Mouse (Mus musculus) liver, embryonic 11.5 days (tissue): ENCODE measurements around the gene Mid1. TPM values are rescaled to one million over a fixed set of nuclear protein-coding genes. Genes with fewer than 3 reads are reported as not detected.
"Not testable (repeated sequence)": the region's sequence is repeated elsewhere in the genome, so short reads cannot be mapped to it uniquely, and the experiment has no call there.

ENCODE experiments used
- ATAC-seq: fragments of 200-750 bp; cut with Nextera tagmentation; replicated peaks from 2 replicates; pipeline ENCODE4 v1.8.0; 2017; ENCODE audit warnings: moderate number of reproducible peaks, mild to moderate bottlenecking, moderate TSS enrichment, moderate library complexity; ENCODE audit not compliant: low FRiP score
- DNase-seq: peaks from one replicate; pipeline ENCODE4 v3.0.0-alpha.2; 2017; ENCODE audit warnings: low spot score
- H3K27ac ChIP-seq: fragments of 300-500 bp; sonication (generic); 2 replicates; pipeline ENCODE4 v1.5.1; 2014; ENCODE audit warnings: mild to moderate bottlenecking, low read depth, low read length, control low read depth
- H3K27me3 ChIP-seq: fragments of 300-500 bp; sonication (generic); replicated peaks from 2 replicates; pipeline ENCODE4 v1.6.1; 2014; ENCODE audit warnings: low read length, mixed read lengths; ENCODE audit not compliant: control insufficient read depth, insufficient read depth
- H3K36me3 ChIP-seq: fragments of 300-500 bp; sonication (generic); 2 replicates; pipeline ENCODE4 v1.6.1; 2014; ENCODE audit warnings: mild to moderate bottlenecking, low read length, moderate library complexity, mixed read lengths; ENCODE audit not compliant: control insufficient read depth, insufficient read depth
- H3K4me1 ChIP-seq: fragments of 300-500 bp; sonication (generic); replicated peaks from 2 replicates; pipeline ENCODE4 v1.6.1; 2014; ENCODE audit warnings: low read length, mixed read lengths; ENCODE audit not compliant: control insufficient read depth, insufficient read depth
- H3K4me2 ChIP-seq: fragments of 300-500 bp; sonication (generic); 2 replicates; pipeline ENCODE4 v1.6.1; 2014; ENCODE audit warnings: mild to moderate bottlenecking, control low read depth, moderate library complexity
- H3K4me3 ChIP-seq: fragments of 300-500 bp; sonication (generic); 2 replicates; pipeline ENCODE4 v1.5.1; 2014; ENCODE audit warnings: low read depth, low read length, control low read depth
- H3K9ac ChIP-seq: fragments of 300-500 bp; sonication (generic); 2 replicates; pipeline ENCODE4 v1.6.1; 2014; ENCODE audit warnings: low read depth, low read length, control low read depth
- H3K9me3 ChIP-seq: fragments of 300-500 bp; sonication (generic); 2 replicates; pipeline ENCODE4 v1.6.1; 2016; ENCODE audit warnings: low read length, inconsistent platforms, mixed read lengths; ENCODE audit not compliant: control insufficient read depth
- WGBS: fragments of 180-500 bp; shearing (Covaris S2); extraction: QIAGEN DNeasy Blood & Tissue Kit; methylation state at CpG from one replicate; pipeline ENCODE4 v1.1.7; 2014; 5-methylcytosine and 5-hydroxymethylcytosine counted together
- polyA plus RNA-seq: library from polyadenylated mRNA; unstranded; fragments of >200 nt; fragmentation: Nextera tagmentation; extraction: Ambion mirVana; gene quantifications from 2 replicates; pipeline ENCODE4 v1.2.1, GENCODE M21; 2014

Mid1 gene
- polyA plus RNA-seq, 1 experiment from 2014 or later: 6.7 TPM

DNA sequence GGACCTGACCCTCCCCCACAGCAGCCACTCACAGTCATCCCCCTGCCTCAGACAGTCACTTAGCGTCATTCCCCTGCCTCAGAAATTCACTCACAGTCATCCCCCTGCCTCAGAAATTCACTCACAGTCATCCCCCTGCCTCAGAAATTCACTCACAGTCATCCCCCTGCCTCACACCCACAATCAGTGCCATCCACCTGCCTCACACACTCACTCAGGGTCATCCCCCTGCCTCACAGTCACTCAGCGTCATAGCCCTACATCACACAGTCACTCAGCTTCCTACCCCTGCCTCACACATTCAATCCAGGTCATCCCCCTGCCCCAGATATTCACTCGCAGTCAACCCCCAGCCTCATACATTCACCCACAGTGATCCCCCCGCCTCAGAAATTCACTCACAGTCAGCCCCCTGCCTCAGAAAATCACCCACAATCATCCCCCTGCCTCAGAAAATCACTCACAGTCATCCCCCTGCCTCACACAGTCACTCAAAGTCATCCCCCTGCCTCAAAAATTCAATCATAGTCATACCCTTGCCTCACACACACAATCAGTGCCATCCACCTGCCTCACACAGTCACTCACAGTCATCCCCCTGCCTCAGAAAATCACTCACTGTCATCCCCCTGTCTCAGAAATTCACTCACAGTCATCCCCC lies 313.7 kb downstream of the Mid1 start:
- WGBS: 0% methylated on average over 2 of the region's 4 CpGs
- not testable (repeated sequence) for H3K27ac ChIP-seq, H3K9ac ChIP-seq, H3K4me2 ChIP-seq, ATAC-seq, H3K4me1 ChIP-seq, DNase-seq, H3K27me3 ChIP-seq, H3K4me3 ChIP-seq, H3K36me3 ChIP-seq
- peaks cover 16% of the 10 kb centered on the region for H3K9me3 ChIP-seq

DNA sequence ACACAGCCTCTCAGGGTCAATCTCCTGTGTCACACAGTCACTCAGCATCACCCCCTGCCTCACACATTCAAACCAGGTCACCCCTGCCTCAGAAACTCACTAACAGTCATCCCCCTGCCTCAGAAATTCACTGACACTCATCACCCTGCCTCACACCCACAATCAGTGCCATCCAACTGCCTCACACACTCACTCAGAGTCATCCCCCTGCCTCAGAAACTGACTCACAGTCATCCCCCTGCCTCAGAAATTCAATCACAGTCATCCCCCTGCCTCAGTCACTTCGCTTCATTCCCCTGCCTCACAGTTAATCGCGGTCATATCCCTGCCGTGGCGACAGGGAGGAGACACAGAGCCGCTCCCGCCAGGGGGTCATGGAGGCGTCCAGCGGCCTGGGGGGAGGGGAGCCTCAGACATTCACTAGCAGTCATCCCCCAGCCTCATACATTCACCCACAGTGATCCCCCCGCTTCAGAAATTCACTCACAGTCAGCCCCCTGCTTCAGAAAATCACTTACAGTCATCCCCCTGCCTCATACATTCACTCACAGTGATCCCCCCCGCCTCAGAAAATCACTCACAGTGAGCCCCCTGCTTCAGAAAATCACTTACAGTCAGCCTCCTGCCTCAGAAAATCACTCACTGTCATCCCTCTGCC lies 314.4 kb downstream of the Mid1 start:
- peak; percentile 32 for DNase-seq
- H3K36me3 ChIP-seq, H3K27ac ChIP-seq, ATAC-seq, H3K4me3 ChIP-seq, H3K4me2 ChIP-seq, H3K27me3 ChIP-seq, H3K9ac ChIP-seq, H3K4me1 ChIP-seq: not testable (repeated sequence)
- WGBS: 37% methylated on average over 8 of the region's 11 CpGs
- peaks cover 20% of the 10 kb centered on the region for H3K9me3 ChIP-seq

DNA sequence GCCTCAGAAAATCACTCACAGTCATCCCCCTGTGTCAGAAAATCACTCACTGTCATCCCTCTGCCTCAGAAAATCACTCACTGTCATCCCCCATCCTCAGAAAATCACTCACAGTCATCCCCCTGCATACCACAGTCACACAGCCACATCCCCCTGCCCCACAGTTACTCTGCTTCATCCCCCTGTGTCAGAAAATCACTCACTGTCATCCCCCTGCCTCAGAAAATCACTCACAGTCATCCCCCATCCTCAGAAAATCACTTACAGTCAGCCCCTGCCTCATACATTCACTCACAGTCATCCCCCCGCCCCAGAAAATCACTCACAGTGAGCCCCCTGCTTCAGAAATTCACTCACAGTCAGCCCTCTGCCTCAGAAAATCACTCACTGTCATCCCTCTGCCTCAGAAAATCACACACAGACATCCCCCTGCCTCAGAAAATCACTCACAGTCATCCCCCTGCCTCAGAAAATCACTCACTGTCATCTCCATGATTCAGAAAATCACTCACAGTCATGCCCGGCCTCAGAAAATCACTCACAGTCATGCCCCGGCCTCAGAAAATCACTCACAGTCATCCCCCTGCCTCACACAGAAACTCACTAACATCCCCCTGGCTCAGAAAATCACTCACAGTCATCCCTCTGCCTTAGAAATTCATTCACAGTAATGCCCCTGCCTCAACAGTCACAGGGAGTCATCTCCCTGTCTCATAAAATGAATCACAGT lies 315.1 kb downstream of the Mid1 start:
- not testable (repeated sequence) for ATAC-seq, H3K4me3 ChIP-seq, H3K36me3 ChIP-seq, H3K9ac ChIP-seq, H3K27ac ChIP-seq, H3K27me3 ChIP-seq, H3K4me1 ChIP-seq, DNase-seq, H3K4me2 ChIP-seq
- WGBS: no CpG with 5 or more reads among the region's 3 CpGs
- peaks cover 16% of the 10 kb centered on the region for H3K9me3 ChIP-seq

DNA sequence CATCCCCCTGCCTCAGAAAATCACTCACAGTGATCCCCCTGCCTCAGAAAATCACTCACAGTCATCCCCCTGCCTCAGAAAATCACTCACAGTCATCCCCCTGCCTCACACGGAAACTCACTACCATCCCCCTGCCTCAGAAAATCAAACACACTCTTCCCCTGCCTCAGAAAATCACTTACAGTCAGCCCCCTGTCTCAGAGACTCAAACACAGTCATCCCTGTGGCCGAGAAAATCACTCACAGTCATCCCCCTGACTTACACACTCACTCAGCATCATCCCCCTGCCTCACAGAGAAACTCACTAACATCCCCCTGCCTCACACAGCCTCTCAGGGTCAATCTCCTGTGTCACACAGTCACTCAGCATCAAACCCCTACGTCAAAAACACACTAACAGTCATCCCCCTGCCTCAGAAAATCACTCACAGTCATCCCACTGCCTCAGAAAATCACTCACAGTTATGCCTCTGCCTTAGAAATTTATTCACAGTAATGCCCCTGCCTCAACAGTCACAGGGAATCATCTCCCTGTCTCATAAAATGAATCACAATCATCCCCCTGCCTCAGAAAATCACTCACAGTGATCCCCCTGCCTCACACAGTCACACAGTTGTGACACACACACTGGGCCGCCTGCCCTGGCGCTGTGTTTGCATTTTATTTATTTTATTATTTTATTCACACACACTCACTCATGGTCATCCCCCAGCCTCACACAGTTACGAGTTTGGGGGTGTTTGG lies 315.8 kb downstream of the Mid1 start:
- not testable (repeated sequence) for H3K4me1 ChIP-seq, H3K27me3 ChIP-seq, H3K4me2 ChIP-seq, ATAC-seq, H3K27ac ChIP-seq, H3K9ac ChIP-seq, H3K4me3 ChIP-seq, H3K36me3 ChIP-seq
- DNase-seq: peak; percentile 18
- 41% methylated on average over 6 of the region's 6 CpGs for WGBS
- peaks cover 14% of the 10 kb centered on the region for H3K9me3 ChIP-seq

DNA sequence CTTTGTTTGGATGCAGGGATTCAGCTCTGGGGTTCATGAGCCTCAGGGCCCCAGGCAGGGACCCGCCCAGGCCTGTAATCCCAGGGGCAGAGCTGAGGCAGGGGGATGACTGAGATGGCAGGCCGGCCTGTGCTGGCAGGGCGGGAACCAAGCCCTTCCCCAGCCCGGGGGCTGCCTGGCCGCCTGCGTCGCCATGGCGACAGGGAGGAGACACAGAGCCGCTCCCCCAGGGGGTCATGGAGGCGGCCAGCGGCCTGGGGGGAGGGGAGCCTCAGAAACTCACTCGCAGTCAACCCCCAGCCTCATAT lies 316.3 kb downstream of the Mid1 start:
- H3K27me3 ChIP-seq, H3K4me2 ChIP-seq, DNase-seq, H3K4me1 ChIP-seq, H3K36me3 ChIP-seq, H3K9ac ChIP-seq, H3K27ac ChIP-seq, ATAC-seq, H3K4me3 ChIP-seq: not testable (repeated sequence)
- peaks cover 15% of the 10 kb centered on the region for H3K9me3 ChIP-seq
- WGBS: 39% methylated on average over 7 of the region's 12 CpGs

DNA sequence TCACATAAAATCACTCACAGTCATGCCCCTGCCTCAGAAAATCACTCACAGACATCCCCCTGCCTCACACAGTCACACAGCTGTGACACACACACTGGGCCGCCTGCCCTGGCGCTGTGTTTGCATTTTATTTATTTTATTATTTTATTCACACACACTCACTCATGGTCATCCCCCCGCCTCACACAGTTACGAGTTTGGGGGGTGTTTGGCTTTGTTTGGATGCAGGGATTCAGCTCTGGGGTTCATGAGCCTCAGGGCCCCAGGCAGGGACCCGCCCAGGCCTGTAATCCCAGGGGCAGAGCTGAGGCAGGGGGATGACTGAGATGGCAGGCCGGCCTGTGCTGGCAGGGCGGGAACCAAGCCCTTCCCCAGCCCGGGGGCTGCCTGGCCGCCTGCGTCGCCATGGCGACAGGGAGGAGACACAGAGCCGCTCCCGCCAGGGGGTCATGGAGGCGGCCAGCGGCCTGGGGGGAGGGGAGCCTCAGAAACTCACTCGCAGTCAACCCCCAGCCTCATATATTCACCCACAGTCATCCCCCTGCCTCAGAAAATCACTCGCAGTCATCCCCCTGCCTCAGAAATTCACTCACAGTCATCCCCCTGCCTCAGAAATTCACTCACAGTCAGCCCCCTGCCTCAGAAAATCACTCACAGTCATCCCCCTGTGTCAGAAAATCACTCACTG lies 317.7 kb downstream of the Mid1 start:
- not testable (repeated sequence) for DNase-seq, H3K4me3 ChIP-seq, H3K9ac ChIP-seq, H3K4me2 ChIP-seq, H3K36me3 ChIP-seq, H3K27ac ChIP-seq, H3K4me1 ChIP-seq, ATAC-seq
- peaks cover 23% of the 10 kb centered on the region for H3K9me3 ChIP-seq
- H3K27me3 ChIP-seq: peaks cover 14% of the 10 kb centered on the region
- 53% methylated on average over 6 of the region's 18 CpGs for WGBS

DNA sequence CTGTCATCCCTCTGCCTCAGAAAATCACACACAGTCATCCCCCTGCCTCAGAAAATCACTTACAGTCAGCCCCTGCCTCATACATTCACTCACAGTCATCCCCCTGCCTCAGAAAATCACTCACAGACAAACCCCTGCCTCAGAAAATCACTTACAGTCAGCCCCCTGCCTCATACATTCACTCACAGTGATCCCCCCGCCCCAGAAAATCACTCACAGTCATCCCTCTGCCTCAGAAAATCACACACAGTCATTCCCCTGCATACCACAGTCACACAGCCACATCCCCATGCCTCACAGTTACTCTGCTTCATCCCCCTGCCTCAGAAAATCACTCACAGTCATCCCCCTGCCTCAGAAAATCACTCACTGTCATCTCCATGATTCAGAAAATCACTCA lies 318.5 kb downstream of the Mid1 start:
- not testable (repeated sequence) for H3K36me3 ChIP-seq, H3K4me3 ChIP-seq, ATAC-seq, H3K9ac ChIP-seq, H3K4me1 ChIP-seq, H3K4me2 ChIP-seq, DNase-seq, H3K27ac ChIP-seq
- peaks cover 29% of the 10 kb centered on the region for H3K9me3 ChIP-seq
- WGBS: 28% methylated on average over 1 of the region's 1 CpGs
- H3K27me3 ChIP-seq: peaks cover 18% of the 10 kb centered on the region

DNA sequence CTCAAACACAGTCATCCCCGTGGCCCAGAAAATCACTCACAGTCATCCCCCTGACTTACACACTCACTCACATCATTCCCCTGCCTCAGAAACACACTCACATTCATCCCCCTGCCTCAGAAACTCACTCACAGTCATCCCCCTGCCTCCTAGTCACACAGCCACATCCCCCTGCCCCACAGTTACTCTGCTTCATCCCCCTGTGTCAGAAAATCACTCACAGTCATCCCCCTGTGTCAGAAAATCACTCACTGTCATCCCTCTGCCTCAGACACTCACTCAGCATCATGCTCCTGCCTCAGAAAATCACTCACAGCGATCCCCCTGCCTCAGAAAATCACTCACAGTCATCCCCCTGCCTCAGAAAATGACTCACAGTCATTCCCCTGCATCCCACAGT lies 319.2 kb downstream of the Mid1 start:
- not testable (repeated sequence) for ATAC-seq
- peak; percentile 23 for DNase-seq

More for the DNA sequence above, 319.2 kb downstream of the Mid1 start:
- not testable (repeated sequence) for H3K36me3 ChIP-seq, H3K27ac ChIP-seq, H3K4me3 ChIP-seq, H3K9ac ChIP-seq, H3K4me2 ChIP-seq, H3K4me1 ChIP-seq
- Histone ChIP-seq H3K27me3 (peaks cover 18% of the 10 kb centered on the region), H3K9me3 (peaks cover 29% of the 10 kb centered on the region)
- WGBS: 47% methylated on average over 2 of the region's 2 CpGs
